In genomic region chr11:120299484-120299883, GRCm38 (mm10) we compare ENCODE assay signal across 18 mouse cellular contexts. TPM values are rescaled to one million over a fixed set of nuclear protein-coding genes. Genes with fewer than 3 reads are reported as not detected.
DNase-seq lines count a peak whose midpoint lies in the region; ATAC-seq lines count a peak whose summit lies in the region.
"Had no signal": no experiment of that assay in that cellular context is flagged by ENCODE, and none has a peak within 500 bp of the region (broad histone marks: within the 10 kb centered on the region; RNA-seq: fewer than 3 reads in every experiment).

No protein-coding gene starts in this region.

- peak overlapping the region; percentile 20; the same call in 1 of the 2 replicates for H3K9ac ChIP-seq in liver, embryonic 12.5 days
- H3K9ac ChIP-seq: embryonic facial prominence, embryonic 13.5 days; midbrain, embryonic 15.5 days; neural tube, embryonic 12.5 days had no signal

- H3K4me3 ChIP-seq in heart, embryonic 10.5 days: 0 out of 2 replicates have a peak overlapping the region, but pooled peaks have one; percentile 3
- no peak overlapping the region for H3K4me3 ChIP-seq in liver, embryonic 12.5 days
- H3K4me3 ChIP-seq: embryonic facial prominence, embryonic 13.5 days; midbrain, embryonic 15.5 days; neural tube, embryonic 12.5 days had no signal

- ATAC-seq in liver, embryonic 12.5 days: 0 out of 2 replicates have a peak, but pooled peaks have one; percentile 5
- peak; percentile 49 for ATAC-seq in megakaryocyte progenitor cell, adult 5-6 weeks (replicated peaks; ENCODE audit: poor library complexity)
- ATAC-seq: hindbrain, postnatal 0 days; midbrain, embryonic 15.5 days had no signal

- H3K4me1 ChIP-seq in heart, embryonic 10.5 days: peaks cover 73% of the 10 kb centered on the region
- peaks cover 83% of the 10 kb centered on the region for H3K4me1 ChIP-seq in liver, embryonic 12.5 days

- no peaks in the 10 kb centered on the region for H3K36me3 ChIP-seq in heart, embryonic 10.5 days
- H3K36me3 ChIP-seq in liver, embryonic 12.5 days: no peaks in the 10 kb centered on the region
- H3K36me3 ChIP-seq: embryonic facial prominence, embryonic 13.5 days; midbrain, embryonic 15.5 days; neural tube, embryonic 12.5 days had no signal

- peak overlapping the region; percentile 12; the same call in 1 of the 2 replicates for H3K4me2 ChIP-seq in liver, embryonic 12.5 days
- H3K4me2 ChIP-seq: embryonic facial prominence, embryonic 13.5 days; midbrain, embryonic 15.5 days; neural tube, embryonic 12.5 days had no signal

- WGBS in heart, embryonic 10.5 days: 16% methylated on average over 5 of the region's 5 CpGs
- 15% methylated on average over 5 of the region's 5 CpGs for WGBS in liver, embryonic 12.5 days (ENCODE audit: insufficient replicate concordance)

- no peaks in the 10 kb centered on the region for H3K27me3 ChIP-seq in heart, embryonic 10.5 days (ENCODE audit: insufficient read depth, poor library complexity, severe bottlenecking)
- H3K27me3 ChIP-seq in liver, embryonic 12.5 days (replicated peaks): 0 out of 2 replicates have a peak, but pooled peaks cover 7% of the 10 kb centered on the region
- H3K27me3 ChIP-seq: embryonic facial prominence, embryonic 13.5 days; neural tube, embryonic 12.5 days had no signal

- H3K9me3 ChIP-seq in heart, embryonic 10.5 days: no peaks in the 10 kb centered on the region
- H3K9me3 ChIP-seq in liver, embryonic 12.5 days (replicated peaks): no peaks in the 10 kb centered on the region
- H3K9me3 ChIP-seq: embryonic facial prominence, embryonic 13.5 days; midbrain, embryonic 15.5 days; neural tube, embryonic 12.5 days had no signal

- peak; percentile 90 for DNase-seq in heart, embryonic 10.5 days (ENCODE audit: low spot score)
- DNase-seq in heart, adult 11 months: no peak
- DNase-seq in liver: no peak
- peak; percentile 32 for DNase-seq in induced T-regulatory cell, adult 2 months (ENCODE audit: low read depth)
- no peak for DNase-seq in left cerebral cortex, adult 8-10 months (ENCODE audit: low spot score in 2 of 2)
- DNase-seq in lung, postnatal 10 days: no peak
- DNase-seq: B cell, adult 2 months; cerebellum, adult 18-20 months; gastrocnemius, postnatal 14 days; heart, postnatal 14 days; lung, postnatal 14 days; thymus, adult 2 months had no signal

- H3K27ac ChIP-seq in heart, embryonic 10.5 days: peak overlapping the region; percentile 68
- H3K27ac ChIP-seq in liver, embryonic 12.5 days: 0 out of 2 replicates have a peak overlapping the region, but pooled peaks have one; percentile 9
- H3K27ac ChIP-seq: embryonic facial prominence, embryonic 13.5 days; hindbrain, postnatal 0 days; midbrain, embryonic 15.5 days; neural tube, embryonic 12.5 days had no signal

RNA-seq across cellular contexts. Expression of gene Actg1, which starts 48.9 kb away (rescaled TPM):
- polyA plus RNA-seq in heart, embryonic 10.5 days (2016; fragmentation: Nextera tagmentation; extraction: Ambion mirVana): 1,513 and 2,033 TPM in 2 replicates
- polyA plus RNA-seq in liver, embryonic 12.5 days (2016; fragmentation: Nextera tagmentation; extraction: Ambion mirVana): 952 and 1,008 TPM in 2 replicates
- total RNA-seq in megakaryocyte progenitor cell, adult 5-6 weeks (2015): 1,607 and 1,783 TPM in 2 replicates
- total RNA-seq in megakaryocyte progenitor cell, adult 5-6 weeks (2017): 724 and 844 TPM in 2 replicates
- total RNA-seq in left cerebral cortex, adult 8-10 months (2022): 1,000 to 10,000 TPM; 1,267 to 1,347 (median 1,329) TPM

Comparison
In these comparisons a context has a peak if more than half of its experiments do, and no peak if none do; other contexts are left out.
1. DNase-seq: peak in heart, embryonic 10.5 days (single experiment) and induced T-regulatory cell, adult 2 months (single experiment); none in heart, adult 11 months (single experiment), liver (single experiment), left cerebral cortex, adult 8-10 months (0 of 2) and lung, postnatal 10 days (single experiment).